Mouse (Mus musculus): ENCODE data around the gene Ccdc182.

DNA sequence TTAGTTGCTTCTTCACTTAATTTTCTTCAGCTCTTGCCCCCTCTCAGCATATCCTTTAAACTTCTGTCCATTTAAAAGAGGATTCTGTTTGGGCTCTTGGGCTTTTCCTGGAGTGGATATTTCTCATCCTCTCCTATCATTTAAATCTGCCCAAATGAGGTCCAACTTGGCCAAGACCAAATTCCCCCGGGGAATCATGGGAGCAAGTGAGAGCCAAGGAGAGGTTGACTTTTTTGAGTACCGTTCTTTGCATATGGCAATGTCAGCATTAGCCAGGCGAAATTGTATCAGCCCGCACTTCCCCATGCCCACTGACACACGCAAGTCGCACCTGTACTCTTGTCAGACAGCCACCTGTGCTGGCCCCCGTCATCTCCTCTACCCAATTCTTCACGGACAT, 37.9 kb downstream of the Ccdc182 start:
- TF ChIP-seq CTCF (IDR thresholded peaks at IDR 0.05; ENCODE audit: control insufficient read depth, insufficient read depth, insufficient replicate concordance, low read depth, low read length) (no peak), POLR2A (IDR thresholded peaks at IDR 0.05; ENCODE audit: control insufficient read depth, low read depth, low read length) (no peak)
